Mouse (Mus musculus) liver, embryonic 14.5 days (tissue): Measurements from ENCODE around the gene 1700025B11Rik.

Source experiments
- CTCF ChIP-seq: IDR thresholded peaks from 2 replicates; pipeline ENCODE4 v1.5.1; 2016; ENCODE audit warnings: antibody characterized with exemption, low read depth, control low read depth
- EP300 ChIP-seq: IDR thresholded peaks from 2 replicates; pipeline ENCODE4 v1.6.1; 2016; ENCODE audit warnings: antibody characterized with exemption, low read depth

DNA sequence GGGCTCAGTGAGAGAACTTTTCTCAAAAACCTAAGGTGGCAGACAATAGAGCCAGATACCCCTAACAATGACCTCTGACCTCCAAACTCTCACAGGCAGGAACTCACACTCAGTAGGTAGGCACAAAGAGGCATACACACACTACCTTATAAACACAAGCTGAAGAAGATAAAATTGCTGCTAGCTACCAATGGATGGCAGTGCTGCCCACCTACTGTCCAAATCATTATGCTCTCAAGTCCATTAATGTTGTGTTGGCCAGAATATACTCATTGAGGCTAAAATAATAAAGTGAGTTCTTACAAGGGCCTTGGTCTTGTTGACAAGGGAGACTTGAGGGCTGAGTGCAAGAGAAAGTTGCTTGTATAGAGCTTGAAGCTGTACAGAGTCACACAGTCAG, 1.5 kb upstream of the 1700025B11Rik start:
- TF ChIP-seq EP300 (no peak), CTCF (no peak)
